31 mouse cellular contexts compared by ENCODE assay signal in the genomic region with DNA sequence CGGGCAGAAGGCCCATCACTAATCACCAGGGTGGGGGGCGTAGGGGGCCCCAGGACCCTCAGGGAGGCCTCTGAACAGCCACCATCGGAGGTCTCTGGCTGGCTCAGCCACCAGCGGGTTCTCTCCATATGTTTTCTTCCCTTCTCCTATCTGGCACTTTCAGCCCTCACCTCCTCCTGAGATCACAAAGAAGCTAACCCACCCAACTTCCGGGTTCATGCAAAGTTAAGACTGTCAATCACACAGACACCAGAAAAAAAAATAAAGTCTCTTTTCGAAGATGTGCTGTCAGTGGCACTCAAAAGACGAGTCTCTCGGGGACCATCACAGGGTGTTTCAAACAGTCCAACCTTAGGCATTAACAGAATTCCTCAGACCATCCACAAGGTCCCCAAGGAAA.
DNase-seq lines count a peak whose midpoint lies in the region; ATAC-seq and TF ChIP-seq lines count a peak whose summit lies in the region.
"Had no signal": no experiment of that assay in that cellular context is flagged by ENCODE, and none has a peak within 500 bp of the region (broad histone marks: within the 10 kb centered on the region; RNA-seq: fewer than 3 reads in every experiment).

No protein-coding gene starts in this region.

- no peak overlapping the region for H3K4me3 ChIP-seq in heart, embryonic 10.5 days
- H3K4me3 ChIP-seq in forebrain, embryonic 16.5 days (replicated peaks; ENCODE audit: low read length): no peak overlapping the region
- H3K4me3 ChIP-seq in intestine, embryonic 15.5 days (replicated peaks): no peak overlapping the region
- H3K4me3 ChIP-seq in stomach, embryonic 16.5 days (replicated peaks; ENCODE audit: low read length): no peak overlapping the region
- H3K4me3 ChIP-seq in kidney, adult 2 months (ENCODE audit: insufficient read depth, low read depth, low read length): no peak overlapping the region
- H3K4me3 ChIP-seq: embryonic facial prominence, embryonic 13.5 days; hindbrain, embryonic 13.5 days; limb, embryonic 12.5 days; liver, embryonic 15.5 days; lung, embryonic 15.5 days; midbrain, embryonic 15.5 days; neural tube, embryonic 15.5 days had no signal

- peak; percentile 41; the same call in 1 of the 2 replicates for ATAC-seq in forebrain, embryonic 16.5 days
- ATAC-seq in intestine, embryonic 15.5 days: no peak
- no peak for ATAC-seq in stomach, embryonic 16.5 days (ENCODE audit: insufficient read depth, low FRiP score)
- ATAC-seq: activated CD4-positive, CD25-positive, alpha-beta regulatory T cell, adult 4 months; midbrain, embryonic 15.5 days had no signal

- no peak overlapping the region for H3K9ac ChIP-seq in forebrain, embryonic 16.5 days (replicated peaks; ENCODE audit: low read depth, low read length)
- H3K9ac ChIP-seq in intestine, embryonic 15.5 days: no peak overlapping the region; the same call in 1 of the 2 replicates
- 0 out of 2 replicates have a peak overlapping the region, but pooled peaks have one; percentile 22 for H3K9ac ChIP-seq in stomach, embryonic 16.5 days (ENCODE audit: low read length)
- H3K9ac ChIP-seq: embryonic facial prominence, embryonic 13.5 days; hindbrain, embryonic 13.5 days; limb, embryonic 12.5 days; liver, embryonic 15.5 days; lung, embryonic 15.5 days; midbrain, embryonic 15.5 days; neural tube, embryonic 15.5 days had no signal

- no peaks in the 10 kb centered on the region for H3K9me3 ChIP-seq in heart, embryonic 10.5 days
- H3K9me3 ChIP-seq in forebrain, embryonic 16.5 days (ENCODE audit: control insufficient read depth, low read length): peaks cover 2% of the 10 kb centered on the region; the same call in 1 of the 2 replicates
- H3K9me3 ChIP-seq in intestine, embryonic 15.5 days: no peaks in the 10 kb centered on the region
- H3K9me3 ChIP-seq in stomach, embryonic 16.5 days (replicated peaks; ENCODE audit: control insufficient read depth, low read length): no peaks in the 10 kb centered on the region
- H3K9me3 ChIP-seq: embryonic facial prominence, embryonic 13.5 days; hindbrain, embryonic 13.5 days; limb, embryonic 12.5 days; liver, embryonic 15.5 days; lung, embryonic 15.5 days; midbrain, embryonic 15.5 days; neural tube, embryonic 15.5 days had no signal

- DNase-seq in heart, embryonic 10.5 days (ENCODE audit: low spot score): no peak
- DNase-seq in heart, adult 18-20 months: no peak
- no peak for DNase-seq in urinary bladder, postnatal 25 days (ENCODE audit: low spot score)
- no peak for DNase-seq in kidney, adult 2 months
- DNase-seq: adrenal gland, adult 2 months; adrenal gland, postnatal 36 days; B cell, adult 2 months; cerebellum, adult 8-10 months; cerebellum, postnatal 36 days; gastrocnemius, postnatal 14 days; heart, postnatal 36 days; kidney, adult 9 months; kidney, postnatal 14 days; layer of hippocampus, adult 9-11 months; lung, postnatal 4 days; retina, postnatal 1 day; right cerebral cortex, postnatal 14 days; thymus, adult 18-20 months; thymus, postnatal 36 days had no signal

- peaks cover 23% of the 10 kb centered on the region for H3K4me1 ChIP-seq in heart, embryonic 10.5 days
- H3K4me1 ChIP-seq in forebrain, embryonic 16.5 days (replicated peaks; ENCODE audit: control insufficient read depth, insufficient read depth, low read length): peaks cover 16% of the 10 kb centered on the region
- H3K4me1 ChIP-seq in intestine, embryonic 15.5 days (replicated peaks): peaks cover 30% of the 10 kb centered on the region
- peaks cover 23% of the 10 kb centered on the region; the same call in 1 of the 2 replicates for H3K4me1 ChIP-seq in stomach, embryonic 16.5 days (ENCODE audit: control insufficient read depth, insufficient read depth, low read length)
- H3K4me1 ChIP-seq in kidney, adult 2 months (ENCODE audit: control insufficient read depth, insufficient read depth, low read length): no peaks in the 10 kb centered on the region
- H3K4me1 ChIP-seq: liver, embryonic 15.5 days had no signal

- no peaks in the 10 kb centered on the region for H3K36me3 ChIP-seq in heart, embryonic 10.5 days
- H3K36me3 ChIP-seq in forebrain, embryonic 16.5 days (ENCODE audit: control insufficient read depth, insufficient read depth): no peaks in the 10 kb centered on the region
- H3K36me3 ChIP-seq in intestine, embryonic 15.5 days: no peaks in the 10 kb centered on the region
- no peaks in the 10 kb centered on the region for H3K36me3 ChIP-seq in stomach, embryonic 16.5 days (ENCODE audit: control insufficient read depth, insufficient read depth, low read length)
- no peaks in the 10 kb centered on the region for H3K36me3 ChIP-seq in kidney, adult 2 months (ENCODE audit: control insufficient read depth, insufficient read depth, low read length)
- H3K36me3 ChIP-seq: embryonic facial prominence, embryonic 13.5 days; hindbrain, embryonic 13.5 days; liver, embryonic 15.5 days; lung, embryonic 15.5 days; midbrain, embryonic 15.5 days; neural tube, embryonic 15.5 days had no signal

- WGBS in heart, embryonic 10.5 days: 52% methylated on average over 8 of the region's 8 CpGs
- WGBS in forebrain, embryonic 16.5 days: 53% methylated on average over 8 of the region's 8 CpGs
- 40% methylated on average over 8 of the region's 8 CpGs for WGBS in intestine, embryonic 15.5 days
- WGBS in stomach, embryonic 16.5 days: 44% methylated on average over 8 of the region's 8 CpGs
- WGBS in kidney, adult 2 months: 76% methylated on average over 8 of the region's 8 CpGs

- peaks cover 13% of the 10 kb centered on the region; the same call in 1 of the 2 replicates for H3K27me3 ChIP-seq in heart, embryonic 10.5 days (ENCODE audit: insufficient read depth, poor library complexity, severe bottlenecking)
- no peaks in the 10 kb centered on the region for H3K27me3 ChIP-seq in forebrain, embryonic 16.5 days (replicated peaks; ENCODE audit: control insufficient read depth, insufficient read depth, low read length)
- no peaks in the 10 kb centered on the region for H3K27me3 ChIP-seq in intestine, embryonic 15.5 days (replicated peaks)
- no peaks in the 10 kb centered on the region for H3K27me3 ChIP-seq in stomach, embryonic 16.5 days (ENCODE audit: control insufficient read depth, insufficient read depth, low read length)
- no peaks in the 10 kb centered on the region for H3K27me3 ChIP-seq in kidney, adult 2 months (replicated peaks; ENCODE audit: control insufficient read depth, insufficient read depth, low read length)
- H3K27me3 ChIP-seq: embryonic facial prominence, embryonic 13.5 days; hindbrain, embryonic 13.5 days; limb, embryonic 12.5 days; liver, embryonic 15.5 days; lung, embryonic 15.5 days; midbrain, embryonic 15.5 days; neural tube, embryonic 15.5 days had no signal

- H3K4me2 ChIP-seq in forebrain, embryonic 16.5 days (ENCODE audit: low read length): no peak overlapping the region
- H3K4me2 ChIP-seq in intestine, embryonic 15.5 days (replicated peaks): peak overlapping the region; percentile 14; the same call in 1 of the 2 replicates
- H3K4me2 ChIP-seq in stomach, embryonic 16.5 days (ENCODE audit: low read depth, low read length): no peak overlapping the region
- H3K4me2 ChIP-seq: embryonic facial prominence, embryonic 13.5 days; heart, embryonic 11.5 days; hindbrain, embryonic 13.5 days; limb, embryonic 12.5 days; liver, embryonic 15.5 days; lung, embryonic 15.5 days; midbrain, embryonic 15.5 days; neural tube, embryonic 15.5 days had no signal

- peak overlapping the region; percentile 47; the same call in 1 of the 2 replicates for H3K27ac ChIP-seq in heart, embryonic 10.5 days
- H3K27ac ChIP-seq in forebrain, embryonic 16.5 days (ENCODE audit: low read length): peak overlapping the region; percentile 7
- H3K27ac ChIP-seq in intestine, embryonic 15.5 days: no peak overlapping the region
- H3K27ac ChIP-seq in stomach, embryonic 16.5 days (ENCODE audit: low read length): peak overlapping the region; percentile 7; the same call in 1 of the 2 replicates
- no peak overlapping the region for H3K27ac ChIP-seq in kidney, adult 2 months (ENCODE audit: insufficient read depth, low read depth, low read length)
- H3K27ac ChIP-seq: embryonic facial prominence, embryonic 13.5 days; hindbrain, embryonic 13.5 days; limb, embryonic 12.5 days; liver, embryonic 15.5 days; lung, embryonic 15.5 days; midbrain, embryonic 15.5 days; neural tube, embryonic 15.5 days had no signal

- TF ChIP-seq CTCF in kidney, adult 2 months (conservative IDR thresholded peaks at IDR 0.05; ENCODE audit: insufficient read depth, insufficient read length, low read depth, low read length): no peak

- TF ChIP-seq POLR2A in kidney, adult 2 months (IDR thresholded peaks at IDR 0.05; ENCODE audit: low read depth, low read length): no peak

Comparison
In these comparisons a context has a peak if more than half of its experiments do, and no peak if none do; other contexts are left out.
1. H3K27ac ChIP-seq: peak in heart, embryonic 10.5 days (single experiment), forebrain, embryonic 16.5 days (single experiment) and stomach, embryonic 16.5 days (single experiment); none in intestine, embryonic 15.5 days (single experiment) and kidney, adult 2 months (single experiment).